Mouse (Mus musculus): Measurements from ENCODE around the gene Phf19. TPM values are rescaled to one million over a fixed set of nuclear protein-coding genes. Genes with fewer than 3 reads are reported as not detected.

The Phf19 gene
- 16.8 and 17.0 TPM in 2 replicates for total RNA-seq (2012; rRNA removed)
- total RNA-seq (2014; rRNA removed) = 20.5 and 25.0 TPM in 2 replicates
- 25.4 and 27.9 TPM in 2 replicates for polyA plus RNA-seq (2012; ENCODE audit: insufficient read length, low read depth)

DNA sequence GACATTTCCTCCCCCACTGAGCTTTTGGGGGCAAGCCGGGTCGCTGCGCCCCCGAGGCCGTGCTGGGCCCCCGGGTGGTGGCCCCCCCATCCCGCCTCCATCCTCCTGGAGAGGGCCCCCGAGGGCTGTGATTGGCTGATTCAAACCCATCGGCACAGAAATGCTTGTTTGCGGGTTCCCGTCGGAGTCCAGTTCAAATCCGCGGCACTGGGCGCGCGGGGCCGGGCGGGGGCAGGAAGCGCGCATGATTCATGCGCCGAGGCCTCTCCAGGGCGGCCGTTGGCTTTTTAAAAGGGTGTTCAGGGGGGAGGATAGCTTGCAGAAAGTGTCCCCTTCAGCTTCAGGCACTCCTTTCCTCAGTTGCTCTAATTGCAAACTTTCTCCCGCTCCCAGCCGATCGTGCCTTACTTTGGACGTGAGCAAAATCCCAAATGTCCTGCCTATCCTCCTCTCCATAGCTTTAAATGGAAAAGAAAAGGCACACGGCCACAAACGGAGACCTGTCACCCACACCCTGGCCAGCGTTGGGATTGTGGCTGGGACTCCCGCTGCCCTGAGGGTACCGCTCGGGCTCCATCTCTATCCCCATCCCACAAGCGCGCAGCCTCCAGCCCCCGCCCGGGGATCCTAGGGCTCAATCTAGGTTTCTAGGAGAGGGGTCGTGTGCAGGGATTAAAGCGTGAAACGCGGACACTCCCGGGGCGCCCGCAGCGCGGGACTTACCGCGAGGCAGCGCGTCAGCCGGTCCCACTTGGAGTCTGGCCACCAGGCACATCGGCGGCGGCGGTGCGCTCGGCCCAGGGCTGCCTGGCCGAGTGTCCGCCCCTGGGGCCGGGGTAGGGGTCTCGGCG lies at the start of gene Phf19:
TSS of gene Phf19 (minus strand) at position 809 of the 851 bp plus-strand sequence.
- Histone ChIP-seq H3K9me3 (replicated peaks; ENCODE audit: low read length) (no peaks in the 10 kb centered on the region), H3K27ac (ENCODE audit: insufficient read depth, low read depth) (peak within 1 kb of the TSS; percentile 12; the same call in 1 of the 2 replicates), H3K36me3 (replicated peaks in 1 of 2; ENCODE audit: control insufficient read depth in 1 of 2, insufficient read depth in 1 of 2, low read length in 1 of 2) (peaks cover 23 to 38% of the 10 kb centered on the region in 2 experiments), H3K4me3 (replicated peaks in 1 of 3; ENCODE audit: low read depth in 2 of 3, low read length in 2 of 3, poor library complexity in 1 of 3) (peak within 1 kb of the TSS; percentile 67 to 82 (median 80)), H3K27me3 (replicated peaks) (no peaks in the 10 kb centered on the region), H3K9ac (ENCODE audit: insufficient read depth, low read depth) (peak within 1 kb of the TSS; percentile 79), H3K4me2 (ENCODE audit: insufficient read depth, low read depth, poor library complexity, severe bottlenecking) (peak within 1 kb of the TSS; percentile 26), H3K79me2 (replicated peaks; ENCODE audit: control insufficient read depth, extremely low read depth, insufficient read depth, poor library complexity, severe bottlenecking) (no peaks in the 10 kb centered on the region), H3K4me1 (ENCODE audit: control insufficient read depth in 1 of 2, insufficient read depth in 2 of 2) (peaks cover 11 to 35% of the 10 kb centered on the region in 2 experiments)
- peak; percentile 71 for DNase-seq (ENCODE audit: extremely low read depth)
- TF ChIP-seq SMC3 (IDR thresholded peaks at IDR 0.05; ENCODE audit: low read depth, low read length) = peak; percentile 25
- TF ChIP-seq KAT2A (IDR thresholded peaks at IDR 0.05; ENCODE audit: insufficient replicate concordance, low read length) = no peak
- no peak for TF ChIP-seq USF1 (IDR thresholded peaks at IDR 0.05; ENCODE audit: low read depth, low read length)
- TF ChIP-seq MAFK (IDR thresholded peaks at IDR 0.05; ENCODE audit: insufficient replicate concordance, low read length) = 0 out of 2 replicates have a peak, but pooled peaks have one; percentile 24
- TF ChIP-seq JUND (conservative IDR thresholded peaks at IDR 0.05; ENCODE audit: low read depth, low read length) = no peak
- TF ChIP-seq UBTF (IDR thresholded peaks at IDR 0.05; ENCODE audit: low read depth, low read length) = 0 out of 2 replicates have a peak, but pooled peaks have one; percentile 37
- TF ChIP-seq RAD21 (IDR thresholded peaks at IDR 0.05; ENCODE audit: low read depth, low read length) = peak; percentile 18
- TF ChIP-seq ZKSCAN1 (IDR thresholded peaks at IDR 0.05; ENCODE audit: borderline replicate concordance, low read depth, low read length) = no peak
- no peak for TF ChIP-seq MXI1 (IDR thresholded peaks at IDR 0.05; ENCODE audit: low read depth, low read length)
- TF ChIP-seq POLR2AphosphoS2 (IDR thresholded peaks at IDR 0.05; ENCODE audit: low read depth, low read length) = no peak
- TF ChIP-seq TCF12 (IDR thresholded peaks at IDR 0.05; ENCODE audit: low read depth, low read length) = peak; percentile 27
- no peak for TF ChIP-seq ZMIZ1 (IDR thresholded peaks at IDR 0.05; ENCODE audit: low read depth, low read length)
- TF ChIP-seq CHD1 (IDR thresholded peaks at IDR 0.05; ENCODE audit: low read depth, low read length) = peak; percentile 89
- TF ChIP-seq ETS1 (conservative IDR thresholded peaks at IDR 0.05; ENCODE audit: low read depth, low read length) = no peak
- TF ChIP-seq NELFE (IDR thresholded peaks at IDR 0.05; ENCODE audit: low read depth, low read length) = peak; percentile 64
- peak; percentile 55 for TF ChIP-seq MAX (IDR thresholded peaks at IDR 0.05; ENCODE audit: low read length)
- no peak; the same call in 1 of the 2 replicates for TF ChIP-seq MEF2A (IDR thresholded peaks at IDR 0.05; ENCODE audit: borderline replicate concordance, low read depth, low read length)
- TF ChIP-seq RCOR1 (conservative IDR thresholded peaks at IDR 0.05; ENCODE audit: low read depth, low read length) = 0 out of 2 replicates have a peak, but pooled peaks have one; percentile 22
- TF ChIP-seq IRF4 (IDR thresholded peaks at IDR 0.05; ENCODE audit: low read depth, low read length) = peak; percentile 43; the same call in 1 of the 2 replicates
- peak in 1 of 2 experiments; percentile 40; a peak in 2 of 4 replicates for TF ChIP-seq CTCF (conservative IDR thresholded peaks at IDR 0.05 in 1 of 2, IDR thresholded peaks at IDR 0.05 in 1 of 2; ENCODE audit: low read depth in 2 of 2, low read length in 2 of 2)
- TF ChIP-seq BHLHE40 (IDR thresholded peaks at IDR 0.05; ENCODE audit: low read depth, low read length) = peak; percentile 40; the same call in 1 of the 2 replicates
- TF ChIP-seq PAX5 (IDR thresholded peaks at IDR 0.05; ENCODE audit: low read length) = no peak
- TF ChIP-seq MAZ (IDR thresholded peaks at IDR 0.05; ENCODE audit: low read depth, low read length) = peak; percentile 91
- TF ChIP-seq CHD2 (IDR thresholded peaks at IDR 0.05; ENCODE audit: low read length) = peak; percentile 55; the same call in 1 of the 2 replicates
- no peak for TF ChIP-seq ZC3H11A (IDR thresholded peaks at IDR 0.05; ENCODE audit: low read depth, low read length)
- no peak for TF ChIP-seq JUN (IDR thresholded peaks at IDR 0.05; ENCODE audit: insufficient read depth, low read depth, low read length)
- no peak for TF ChIP-seq ZNF384 (IDR thresholded peaks at IDR 0.05; ENCODE audit: low read depth, low read length)
- peak; percentile 49; the same call in 1 of the 2 replicates for TF ChIP-seq NRF1 (IDR thresholded peaks at IDR 0.05; ENCODE audit: low read depth, low read length)
- TF ChIP-seq USF2 (conservative IDR thresholded peaks at IDR 0.05; ENCODE audit: low read depth, low read length) = no peak
- TF ChIP-seq POLR2A (IDR thresholded peaks at IDR 0.05; ENCODE audit: low read depth, low read length) = peak; percentile 66
- TF ChIP-seq SIN3A (IDR thresholded peaks at IDR 0.05; ENCODE audit: low read length) = peak; percentile 75; the same call in 1 of the 2 replicates
- no peak for TF ChIP-seq GABPA (IDR thresholded peaks at IDR 0.05; ENCODE audit: insufficient replicate concordance, low read depth, low read length)
- no peak for TF ChIP-seq MYC (IDR thresholded peaks at IDR 0.05; ENCODE audit: low read depth, low read length)
- TF ChIP-seq ELF1 (IDR thresholded peaks at IDR 0.05; ENCODE audit: low read depth, low read length) = peak; percentile 59; the same call in 1 of the 2 replicates
- TF ChIP-seq E2F4 (IDR thresholded peaks at IDR 0.05; ENCODE audit: insufficient replicate concordance, low read depth, low read length) = 0 out of 2 replicates have a peak, but pooled peaks have one; percentile 50
- TF ChIP-seq HCFC1 (IDR thresholded peaks at IDR 0.05; ENCODE audit: low read depth, low read length) = peak; percentile 56; the same call in 1 of the 2 replicates
- peak; percentile 27; the same call in 1 of the 2 replicates for TF ChIP-seq EP300 (IDR thresholded peaks at IDR 0.05; ENCODE audit: low read length)
- dilution Hi-C loops (cut with MboI; ENCODE audit: extremely low pct_ligation_motif_present, extremely low pct_unique_long_range_greater_than_20kb, low sequenced_read_pairs) (no loop called here), in situ Hi-C loops (cut with MboI; ENCODE audit: low pct_ligation_motif_present, low pct_unique_long_range_greater_than_20kb, low sequenced_read_pairs) (loop anchor here (10.0 kb wide), 1 partner anchor 51 kb away; the partner anchor contains the start of gene Traf1)
